Mouse (Mus musculus): ENCODE measurements around the gene Mgat5.

Gene Mgat5

GRCm38 (mm10) chr1:127204817-127205485, at the start of gene Mgat5:
Gene Mgat5, plus strand, starts transcription at chr1:127205015.
- DNase-seq (ENCODE audit: inconsistent ontology term) = peak; percentile 94

GRCm38 (mm10) chr1:127160118-127160760, 44.6 kb upstream of the Mgat5 start:
- DNase-seq (ENCODE audit: inconsistent ontology term) = no peak

- DNase-seq (ENCODE audit: inconsistent ontology term) = no peak
These were observed 40.1 kb upstream of the Mgat5 start for GRCm38 (mm10) chr1:127164589-127165160.

GRCm38 (mm10) chr1:127166521-127166920, 38.3 kb upstream of the Mgat5 start:
- DNase-seq (ENCODE audit: inconsistent ontology term) = no peak

- DNase-seq (ENCODE audit: inconsistent ontology term) = no peak
These were observed 37.2 kb upstream of the Mgat5 start for GRCm38 (mm10) chr1:127167586-127167985.

GRCm38 (mm10) chr1:127168205-127168604, 36.6 kb upstream of the Mgat5 start:
- no peak for DNase-seq (ENCODE audit: inconsistent ontology term)

- DNase-seq (ENCODE audit: inconsistent ontology term) = no peak
These were observed 35.3 kb upstream of the Mgat5 start for GRCm38 (mm10) chr1:127169516-127169915.

- DNase-seq (ENCODE audit: inconsistent ontology term) = no peak
These were observed 33.5 kb upstream of the Mgat5 start for GRCm38 (mm10) chr1:127171361-127171760.

- DNase-seq (ENCODE audit: inconsistent ontology term) = no peak
These were observed 31.4 kb upstream of the Mgat5 start for GRCm38 (mm10) chr1:127173448-127173847.

GRCm38 (mm10) chr1:127192396-127192795, 12.4 kb upstream of the Mgat5 start:
- DNase-seq (ENCODE audit: inconsistent ontology term) = no peak

- DNase-seq (ENCODE audit: inconsistent ontology term) = no peak
These were observed 5.6 kb upstream of the Mgat5 start for GRCm38 (mm10) chr1:127199186-127199585.

- no peak for DNase-seq (ENCODE audit: inconsistent ontology term)
These were observed 2.5 kb upstream of the Mgat5 start for GRCm38 (mm10) chr1:127202360-127202759.

GRCm38 (mm10) chr1:127203231-127203764, 1.5 kb upstream of the Mgat5 start:
- peak; percentile 20 for DNase-seq (ENCODE audit: inconsistent ontology term)

- DNase-seq (ENCODE audit: inconsistent ontology term) = peak; percentile 53
These were observed 745 bp downstream of the Mgat5 start for GRCm38 (mm10) chr1:127205501-127206019.

GRCm38 (mm10) chr1:127206020-127206641, 1.3 kb downstream of the Mgat5 start:
- peak; percentile 53 for DNase-seq (ENCODE audit: inconsistent ontology term)

- DNase-seq (ENCODE audit: inconsistent ontology term) = peak; percentile 19
These were observed 2.2 kb downstream of the Mgat5 start for GRCm38 (mm10) chr1:127206881-127207555.

GRCm38 (mm10) chr1:127208167-127208566, 3.4 kb downstream of the Mgat5 start:
- no peak for DNase-seq (ENCODE audit: inconsistent ontology term)

- no peak for DNase-seq (ENCODE audit: inconsistent ontology term)
These were observed 8.0 kb downstream of the Mgat5 start for GRCm38 (mm10) chr1:127212812-127213211.

GRCm38 (mm10) chr1:127213434-127213833, 8.6 kb downstream of the Mgat5 start:
- DNase-seq (ENCODE audit: inconsistent ontology term) = no peak

- DNase-seq (ENCODE audit: inconsistent ontology term) = no peak
These were observed 9.9 kb downstream of the Mgat5 start for GRCm38 (mm10) chr1:127214585-127215232.

GRCm38 (mm10) chr1:127216979-127217378, 12.2 kb downstream of the Mgat5 start:
- DNase-seq (ENCODE audit: inconsistent ontology term) = no peak
